Mouse (Mus musculus): ENCODE measurements at regions not wholly inside any gene's neighbourhood (a gene's known extent, or its start where the extent isn't known, plus 50 kb on each side); places are given as distances from the start of the nearest gene placed in this dataset.

DNA sequence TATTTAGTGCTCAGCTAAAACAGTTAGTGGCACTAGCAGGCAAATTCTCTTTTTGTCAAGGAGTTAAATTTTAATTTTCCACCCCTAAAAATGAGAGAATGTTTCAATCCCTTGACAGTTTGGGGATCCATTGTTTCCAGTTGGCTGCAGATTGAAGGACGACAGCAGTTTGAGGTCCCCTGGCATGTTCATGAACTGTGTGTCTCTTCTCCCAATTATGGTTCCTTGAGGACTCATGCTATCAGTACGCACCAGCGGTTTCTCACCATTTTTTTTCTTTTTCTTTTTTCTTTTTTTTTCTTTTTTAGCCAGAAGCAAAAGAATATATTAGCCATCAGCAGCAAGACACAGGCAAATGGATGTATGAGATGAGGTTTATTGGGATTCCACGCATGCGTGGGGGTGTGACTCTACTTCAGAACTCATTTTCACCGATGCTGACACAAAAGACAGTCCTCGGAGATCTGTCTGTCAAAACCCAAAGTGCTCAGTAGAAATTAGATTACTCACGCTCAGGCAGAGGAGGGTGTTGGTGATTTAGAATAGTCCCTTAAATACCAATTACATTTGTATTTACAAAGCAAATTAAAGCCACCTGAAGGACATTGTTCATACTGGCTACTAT is 157.8 kb upstream of the Arrdc4 start:
- Histone ChIP-seq H3K9ac (no peak overlapping the region), H3K27ac (replicated peaks) (no peak overlapping the region), H3K4me3 (no peak overlapping the region), H3K36me3 (no peaks in the 10 kb centered on the region), H3K27me3 (no peaks in the 10 kb centered on the region), H3K4me1 (replicated peaks) (peaks cover 16% of the 10 kb centered on the region; the same call in 1 of the 2 replicates), H3K9me3 (no peaks in the 10 kb centered on the region), H3K4me2 (no peak overlapping the region)
- no peak for ATAC-seq (ENCODE audit: low read depth)
- WGBS, result 52% methylated on average over 8 of the region's 8 CpGs

- Histone ChIP-seq H3K9me3 (no peaks in the 10 kb centered on the region), H3K9ac (no peak overlapping the region), H3K4me1 (replicated peaks) (peaks cover 16% of the 10 kb centered on the region; the same call in 1 of the 2 replicates), H3K36me3 (no peaks in the 10 kb centered on the region), H3K4me3 (no peak overlapping the region), H3K27ac (replicated peaks) (no peak overlapping the region), H3K4me2 (no peak overlapping the region), H3K27me3 (no peaks in the 10 kb centered on the region)
- 95% methylated on average over 4 of the region's 4 CpGs for WGBS
- no peak for ATAC-seq (ENCODE audit: low read depth)
Observed at GRCm38 (mm10) chr7:68905793-68906192, 156.8 kb upstream of the Arrdc4 start.

DNA sequence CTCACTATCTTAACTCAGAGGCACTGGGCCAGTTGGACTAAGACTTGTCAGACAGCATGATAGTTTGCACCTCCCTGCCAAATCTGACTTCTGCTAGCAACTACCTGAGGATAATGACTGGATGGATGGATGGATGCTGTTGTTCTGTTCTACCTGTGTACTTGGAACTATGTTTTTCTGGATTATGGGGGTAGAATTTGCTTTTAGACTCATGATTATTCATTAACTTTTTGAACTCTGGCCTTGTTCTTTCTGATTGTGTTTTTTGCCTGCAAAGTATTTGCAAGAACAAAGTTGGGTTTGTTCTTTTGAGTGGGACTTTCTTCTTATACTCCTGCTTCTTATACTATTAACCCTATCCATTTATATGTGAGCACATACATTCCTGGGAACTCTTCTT is 137.1 kb upstream of the Arrdc4 start:
- Histone ChIP-seq H3K36me3 (no peaks in the 10 kb centered on the region), H3K9ac (no peak overlapping the region), H3K4me1 (replicated peaks) (no peaks in the 10 kb centered on the region), H3K9me3 (no peaks in the 10 kb centered on the region), H3K4me3 (no peak overlapping the region), H3K27ac (replicated peaks) (no peak overlapping the region), H3K4me2 (no peak overlapping the region), H3K27me3 (no peaks in the 10 kb centered on the region)
- ATAC-seq (ENCODE audit: low read depth), result no peak

- Histone ChIP-seq H3K27me3 (no peaks in the 10 kb centered on the region), H3K4me1 (replicated peaks) (no peaks in the 10 kb centered on the region), H3K4me3 (no peak overlapping the region), H3K4me2 (no peak overlapping the region), H3K27ac (replicated peaks) (no peak overlapping the region), H3K36me3 (no peaks in the 10 kb centered on the region), H3K9me3 (no peaks in the 10 kb centered on the region), H3K9ac (no peak overlapping the region)
- ATAC-seq (ENCODE audit: low read depth), result no peak
- 54% methylated on average over 5 of the region's 5 CpGs for WGBS
Observed at GRCm38 (mm10) chr7:68873008-68873407, 124.0 kb upstream of the Arrdc4 start.

DNA sequence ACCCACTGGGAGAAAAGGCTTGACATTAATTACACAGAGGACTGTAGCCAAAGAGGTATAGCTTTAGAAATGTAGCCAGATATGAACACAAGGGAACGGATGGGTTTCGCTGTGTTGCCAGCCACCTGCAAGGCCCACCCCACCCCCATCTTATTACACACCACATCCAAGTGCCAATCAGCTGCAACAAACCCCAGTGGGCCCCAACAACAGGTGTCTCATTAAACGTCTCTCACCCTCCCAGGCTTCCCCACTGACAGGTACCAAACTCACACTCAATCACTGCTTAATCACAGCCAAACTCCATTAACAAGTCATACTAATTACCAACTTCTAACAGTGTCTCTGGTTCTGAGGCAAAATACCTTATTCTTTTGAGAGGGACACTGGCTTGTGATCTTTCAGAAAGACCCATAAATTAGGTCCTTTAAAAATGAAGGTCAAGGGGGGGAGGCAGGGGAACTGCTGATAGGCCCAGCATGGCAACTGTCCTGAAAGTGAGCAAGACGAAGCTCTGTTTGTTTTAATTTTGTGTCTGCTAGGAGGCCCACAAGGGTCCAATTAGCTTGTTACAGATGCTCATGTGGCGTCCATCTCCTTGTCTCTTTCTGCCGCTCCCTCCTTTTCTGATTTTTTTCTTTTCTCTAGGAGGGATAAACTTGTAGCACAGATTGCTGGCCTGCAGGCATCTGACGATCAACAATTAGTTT is 115.4 kb upstream of the Arrdc4 start:
- H3K4me1 ChIP-seq (replicated peaks), result no peaks in the 10 kb centered on the region
- ATAC-seq (ENCODE audit: low read depth), result no peak
- no peaks in the 10 kb centered on the region for H3K36me3 ChIP-seq
- no peak overlapping the region for H3K27ac ChIP-seq (replicated peaks)
- no peak overlapping the region for H3K4me2 ChIP-seq
- no peaks in the 10 kb centered on the region for H3K9me3 ChIP-seq
- H3K4me3 ChIP-seq, result no peak overlapping the region
- H3K27me3 ChIP-seq, result no peaks in the 10 kb centered on the region
- H3K9ac ChIP-seq, result no peak overlapping the region
- 35% methylated on average over 7 of the region's 7 CpGs for WGBS

DNA sequence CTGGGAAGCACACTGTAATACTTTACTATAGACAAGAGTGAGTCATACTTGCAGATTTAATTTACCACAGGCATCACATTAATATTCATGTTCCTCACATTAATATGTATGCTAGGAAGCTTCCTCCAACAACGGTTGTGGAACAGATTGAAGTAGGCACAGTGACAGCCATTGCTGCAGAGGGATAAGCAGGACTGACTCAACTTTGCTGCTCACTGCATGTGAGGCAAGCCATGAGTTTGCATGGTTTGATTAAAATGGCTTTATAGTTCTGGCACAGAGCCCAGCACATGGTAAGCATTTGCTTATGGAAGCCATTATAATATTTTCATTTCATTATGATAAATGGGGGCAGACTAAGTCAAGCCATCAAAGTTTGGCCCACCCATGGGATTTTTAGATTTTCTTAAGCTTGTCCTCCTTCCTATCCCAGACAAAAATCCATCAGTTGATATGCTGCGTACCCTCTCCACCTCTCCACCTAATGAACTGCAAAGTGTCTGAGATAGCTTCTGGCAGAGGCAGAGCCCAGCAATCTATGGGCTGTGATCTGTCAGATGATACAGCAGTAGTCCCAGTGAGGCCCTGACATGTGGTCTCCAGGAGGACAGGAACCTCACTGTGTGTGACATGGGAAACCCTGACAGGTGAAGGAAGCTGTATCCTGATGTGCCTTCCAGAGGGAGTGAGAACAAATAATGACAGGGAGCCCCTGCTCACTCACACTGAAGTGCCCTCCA is 109.6 kb upstream of the Arrdc4 start:
- 46% methylated on average over 2 of the region's 2 CpGs for WGBS
- Histone ChIP-seq H3K4me2 (no peak overlapping the region), H3K36me3 (no peaks in the 10 kb centered on the region), H3K9ac (no peak overlapping the region), H3K9me3 (no peaks in the 10 kb centered on the region), H3K27me3 (no peaks in the 10 kb centered on the region), H3K4me1 (replicated peaks) (peaks cover 4% of the 10 kb centered on the region; the same call in 1 of the 2 replicates), H3K27ac (replicated peaks) (no peak overlapping the region), H3K4me3 (no peak overlapping the region)
- no peak for ATAC-seq (ENCODE audit: low read depth)

DNA sequence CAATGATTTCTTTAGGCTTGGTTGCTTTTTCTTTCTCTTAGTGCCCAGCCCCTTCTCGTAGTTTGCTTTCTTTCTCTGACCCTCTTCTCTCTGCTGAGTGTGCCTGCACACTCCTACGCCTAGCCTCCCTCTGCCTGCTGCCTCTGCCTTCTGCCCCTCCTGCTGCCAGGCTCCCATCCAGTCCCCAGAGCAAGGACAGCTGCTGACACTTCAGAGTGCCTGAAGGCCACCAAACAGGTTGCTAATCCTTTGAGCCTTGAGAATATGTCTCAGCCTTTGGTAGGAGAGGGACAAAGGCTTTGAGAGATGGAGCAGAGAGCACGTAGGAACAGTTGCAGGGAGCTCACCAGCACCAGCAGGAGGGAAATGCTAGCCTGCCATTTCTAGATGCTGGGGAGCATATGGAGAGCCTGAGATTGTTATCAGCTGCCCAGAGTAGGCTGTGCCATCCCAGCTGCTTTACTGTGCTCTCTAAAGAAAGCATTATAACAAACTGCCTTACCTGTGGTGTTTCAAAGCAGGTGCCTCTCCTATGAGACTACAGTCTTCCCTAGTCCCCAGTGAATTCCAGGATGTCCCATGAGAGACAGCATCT is 103.0 kb upstream of the Arrdc4 start:
- ATAC-seq (ENCODE audit: low read depth), result no peak
- Histone ChIP-seq H3K27ac (replicated peaks) (no peak overlapping the region), H3K27me3 (no peaks in the 10 kb centered on the region), H3K36me3 (no peaks in the 10 kb centered on the region), H3K9me3 (no peaks in the 10 kb centered on the region), H3K9ac (no peak overlapping the region), H3K4me2 (no peak overlapping the region), H3K4me3 (no peak overlapping the region), H3K4me1 (replicated peaks) (no peaks in the 10 kb centered on the region)
- WGBS, result 60% methylated on average over 3 of the region's 3 CpGs

GRCm38 (mm10) chr7:68844606-68845005 is 95.6 kb upstream of the Arrdc4 start:
- Histone ChIP-seq H3K4me3 (no peak overlapping the region), H3K4me2 (no peak overlapping the region), H3K27me3 (no peaks in the 10 kb centered on the region), H3K4me1 (replicated peaks) (no peaks in the 10 kb centered on the region), H3K27ac (replicated peaks) (no peak overlapping the region), H3K9ac (no peak overlapping the region), H3K9me3 (no peaks in the 10 kb centered on the region), H3K36me3 (no peaks in the 10 kb centered on the region)
- 78% methylated on average over 7 of the region's 7 CpGs for WGBS
- no peak for ATAC-seq (ENCODE audit: low read depth)

- no peak overlapping the region for H3K9ac ChIP-seq
- no peak for ATAC-seq (ENCODE audit: low read depth)
- no peaks in the 10 kb centered on the region for H3K27me3 ChIP-seq
- no peak overlapping the region for H3K4me3 ChIP-seq
- no peak overlapping the region for H3K27ac ChIP-seq (replicated peaks)
- no peak overlapping the region for H3K4me2 ChIP-seq
- H3K9me3 ChIP-seq, result no peaks in the 10 kb centered on the region
- 57% methylated on average over 4 of the region's 4 CpGs for WGBS
- H3K36me3 ChIP-seq, result no peaks in the 10 kb centered on the region
- H3K4me1 ChIP-seq (replicated peaks), result no peaks in the 10 kb centered on the region
Observed at GRCm38 (mm10) chr7:68843374-68843773, 94.3 kb upstream of the Arrdc4 start.

DNA sequence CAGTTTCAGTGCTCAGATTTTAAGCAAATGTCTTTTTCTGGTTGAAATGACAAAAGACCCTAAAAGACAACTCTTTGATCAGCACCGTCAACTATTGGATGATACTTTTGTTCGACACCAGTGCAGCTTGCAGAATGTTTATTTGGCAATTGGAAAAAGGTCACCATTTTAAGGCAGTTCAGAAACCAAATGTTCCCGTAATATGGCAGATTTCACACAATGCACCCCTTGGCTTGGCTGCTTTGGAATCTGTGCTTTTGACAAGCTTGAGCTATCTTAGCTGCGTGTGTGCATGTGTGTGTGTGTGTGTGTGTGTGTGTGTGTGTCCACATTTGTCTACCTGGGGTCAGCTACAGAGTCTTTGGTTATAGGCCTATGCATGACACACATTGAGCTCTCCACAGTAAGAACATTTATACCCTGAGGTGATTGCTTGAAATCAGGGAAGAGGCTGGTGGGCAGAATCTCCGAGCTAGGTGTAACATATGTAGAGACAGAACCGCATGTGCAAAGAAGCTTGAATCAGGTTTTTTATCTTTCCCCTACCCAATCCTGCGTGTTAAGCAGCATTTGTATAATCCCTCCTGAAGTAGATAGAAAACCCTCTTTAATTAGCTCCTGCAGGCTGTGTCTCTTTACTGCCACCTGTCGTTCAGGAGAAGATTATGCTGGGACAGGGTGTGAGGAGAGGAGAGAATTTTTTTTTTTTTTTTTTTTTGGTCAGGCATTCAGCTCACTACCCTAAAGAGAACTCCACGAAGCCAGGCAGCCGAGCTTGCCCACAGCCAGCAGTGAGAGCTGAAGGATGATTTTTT is 85.1 kb upstream of the Arrdc4 start:
- Histone ChIP-seq H3K27me3 (no peaks in the 10 kb centered on the region; the same call in 1 of the 2 replicates), H3K4me1 (replicated peaks) (no peaks in the 10 kb centered on the region), H3K4me2 (no peak overlapping the region), H3K9me3 (no peaks in the 10 kb centered on the region), H3K9ac (no peak overlapping the region), H3K4me3 (no peak overlapping the region), H3K27ac (replicated peaks) (no peak overlapping the region), H3K36me3 (no peaks in the 10 kb centered on the region)
- ATAC-seq (ENCODE audit: low read depth), result no peak
- 50% methylated on average over 10 of the region's 10 CpGs for WGBS

GRCm38 (mm10) chr7:68833517-68833916 is 84.5 kb upstream of the Arrdc4 start:
- Histone ChIP-seq H3K4me1 (replicated peaks) (no peaks in the 10 kb centered on the region), H3K4me2 (no peak overlapping the region), H3K36me3 (no peaks in the 10 kb centered on the region), H3K27ac (replicated peaks) (no peak overlapping the region), H3K9me3 (no peaks in the 10 kb centered on the region), H3K27me3 (no peaks in the 10 kb centered on the region; the same call in 1 of the 2 replicates), H3K4me3 (no peak overlapping the region), H3K9ac (no peak overlapping the region)
- WGBS, result 90% methylated on average over 7 of the region's 7 CpGs
- ATAC-seq (ENCODE audit: low read depth), result no peak

All from neural tube, embryonic 13.5 days (tissue).